Mouse (Mus musculus) embryo, embryonic 11 days (tissue): Measurements from ENCODE around the gene Klhl28.

Experiments used
- DNase-seq: peaks from one replicate; pipeline ENCODE4 v3.0.0-alpha.2; 2015

Gene Klhl28

GRCm38 (mm10) chr12:64965124-64966026, at the start of gene Klhl28, which contains the start of gene Togaram1:
Gene Klhl28 (minus strand): TSS chr12:64965534.
Gene Togaram1 (plus strand): TSS chr12:64965804.
- DNase-seq = peak; percentile 99

- DNase-seq = no peak
These were observed 42.4 kb upstream of the Klhl28 start for GRCm38 (mm10) chr12:65007725-65008124.

GRCm38 (mm10) chr12:64977518-64977917, 12.2 kb upstream of the Klhl28 start:
- no peak for DNase-seq

- no peak for DNase-seq
These were observed 10.9 kb upstream of the Klhl28 start for GRCm38 (mm10) chr12:64976191-64976590.

- DNase-seq = peak; percentile 5
These were observed 10.2 kb upstream of the Klhl28 start for GRCm38 (mm10) chr12:64975558-64975957.

GRCm38 (mm10) chr12:64972063-64972462, 6.7 kb upstream of the Klhl28 start:
- no peak for DNase-seq

GRCm38 (mm10) chr12:64971399-64971798, 6.1 kb upstream of the Klhl28 start:
- DNase-seq = no peak

GRCm38 (mm10) chr12:64968067-64968466, 2.7 kb upstream of the Klhl28 start:
- DNase-seq = peak; percentile 9

- DNase-seq = peak; percentile 6
These were observed 2.1 kb upstream of the Klhl28 start for GRCm38 (mm10) chr12:64967470-64967869.

- peak; percentile 23 for DNase-seq
These were observed 1.5 kb upstream of the Klhl28 start for GRCm38 (mm10) chr12:64966652-64967435.

GRCm38 (mm10) chr12:64966101-64966631, 832 bp upstream of the Klhl28 start:
- peak; percentile 59 for DNase-seq

GRCm38 (mm10) chr12:64964560-64964959, 774 bp downstream of the Klhl28 start:
- DNase-seq = no peak

GRCm38 (mm10) chr12:64937493-64937892, 27.8 kb downstream of the Klhl28 start:
- no peak for DNase-seq

- peak; percentile 97 for DNase-seq
These were observed 47.5 kb downstream of the Klhl28 start, which contains the start of gene Gm527 for GRCm38 (mm10) chr12:64917578-64918471. Gene Gm527 (plus strand): TSS chr12:64917906.

- no peak for DNase-seq
These were observed 48.6 kb downstream of the Klhl28 start for GRCm38 (mm10) chr12:64916735-64917134.

- DNase-seq = no peak
These were observed 52.3 kb downstream of the Klhl28 start for GRCm38 (mm10) chr12:64912996-64913395.

GRCm38 (mm10) chr12:64903186-64903585, 62.1 kb downstream of the Klhl28 start:
- DNase-seq = no peak

- peak; percentile 82 for DNase-seq
These were observed 62.8 kb downstream of the Klhl28 start for GRCm38 (mm10) chr12:64902506-64902905.

- DNase-seq = peak; percentile 74
These were observed 68.1 kb downstream of the Klhl28 start for GRCm38 (mm10) chr12:64897060-64897730.
